Mouse (Mus musculus) G1E (cell line): ENCODE data around the gene Ssr2.

Experiments used
- CTCF ChIP-seq: IDR thresholded peaks from 2 replicates; pipeline ENCODE4 v1.5.1; 2012; ENCODE audit warnings: low read depth, low read length, inconsistent platforms, mixed read lengths
- POLR2AphosphoS5 ChIP-seq: IDR thresholded peaks from 2 replicates; pipeline ENCODE4 v1.6.1; 2012; ENCODE audit warnings: low read depth, low read length, inconsistent platforms; ENCODE audit not compliant: insufficient replicate concordance
- TAL1 ChIP-seq: conservative IDR thresholded peaks from 2 replicates; pipeline ENCODE4 v1.6.1; 2012; ENCODE audit warnings: low read depth, low read length, inconsistent platforms, mixed read lengths

- TF ChIP-seq CTCF (no peak), POLR2AphosphoS5 (no peak), TAL1 (no peak)
These were observed 38.7 kb downstream of the Ssr2 start for GRCm38 (mm10) chr3:88614418-88614817.
